Mouse (Mus musculus) ovary, postnatal 36 days (tissue): ENCODE results near the gene Gm28891.
"Not testable (repeated sequence)": the region's sequence is repeated elsewhere in the genome, so short reads cannot be mapped to it uniquely, and the experiment has no call there.

Experiments
- DNase-seq: peaks from one replicate; pipeline ENCODE4 v3.0.0; 2022; ENCODE audit warnings: low spot score, mixed read lengths

Gene Gm28891

GRCm38 (mm10) chrY:60240902-60241301 is at the start of gene Gm28891:
Gm28891 (plus strand) TSS chrY:60241202.
- DNase-seq = not testable (repeated sequence)
